Mouse (Mus musculus): ENCODE results near the gene Trit1.

- no peak for TF ChIP-seq POLR2A (IDR thresholded peaks at IDR 0.05; ENCODE audit: low read depth, low read length)
- no peak for TF ChIP-seq CTCF (IDR thresholded peaks at IDR 0.05; ENCODE audit: borderline replicate concordance, insufficient read depth, low read length)
Measured at GRCm38 (mm10) chr4:122981930-122982329, 34.5 kb upstream of the Trit1 start.

All from embryonic fibroblast, embryonic 13.5 days (primary cell).